Comparison of ENCODE assay signal across 9 mouse cellular contexts in the genomic region with DNA sequence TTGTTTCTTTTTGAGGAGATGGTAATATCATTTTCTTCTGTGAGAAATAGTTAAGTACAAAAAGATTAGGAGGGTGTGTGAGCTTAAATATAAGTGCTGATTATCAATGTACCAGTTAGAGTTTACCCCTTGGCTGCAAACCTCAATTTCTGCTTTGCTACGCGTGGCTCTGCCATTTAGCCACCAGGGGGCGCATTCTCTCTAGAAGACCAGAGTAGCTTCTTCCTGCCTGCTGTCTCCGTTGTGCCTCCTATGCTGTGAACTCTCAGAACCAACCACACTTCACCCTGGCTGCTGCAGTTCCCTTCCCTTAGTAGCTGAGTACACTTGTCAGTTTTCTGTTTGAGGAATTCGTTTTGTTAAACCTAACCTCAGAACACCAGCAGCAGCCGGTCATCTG. TPM values are rescaled to one million over a fixed set of nuclear protein-coding genes. Genes with fewer than 3 reads are reported as not detected.
DNase-seq lines count a peak whose midpoint lies in the region; ATAC-seq and TF ChIP-seq lines count a peak whose summit lies in the region.
"Had no signal": no experiment of that assay in that cellular context is flagged by ENCODE, and none has a peak within 500 bp of the region (broad histone marks: within the 10 kb centered on the region; RNA-seq: fewer than 3 reads in every experiment).

No protein-coding gene starts in this region.

- H3K79me2 ChIP-seq in CH12.LX (replicated peaks; ENCODE audit: control insufficient read depth, extremely low read depth, insufficient read depth, poor library complexity, severe bottlenecking): no peaks in the 10 kb centered on the region

- TF ChIP-seq EP300 in CH12.LX (IDR thresholded peaks at IDR 0.05; ENCODE audit: low read length): no peak
- TF ChIP-seq EP300 in lung, postnatal 0 days (IDR thresholded peaks at IDR 0.05): no peak

- in situ Hi-C loops in CH12.LX (cut with MboI; ENCODE audit: low pct_ligation_motif_present, low pct_unique_long_range_greater_than_20kb, low sequenced_read_pairs): loop anchor here (10.0 to 25.0 kb wide), 2 partner anchors 94 to 316 kb away; a partner anchor contains a TSS

- no peak for ATAC-seq in forebrain, embryonic 11.5 days (replicated peaks; ENCODE audit: low FRiP score)
- ATAC-seq in forebrain, embryonic 16.5 days: no peak
- ATAC-seq in lung, postnatal 0 days: peak; percentile 67

- H3K9ac ChIP-seq in forebrain, embryonic 11.5 days (ENCODE audit: low read length): no peak overlapping the region
- H3K9ac ChIP-seq in forebrain, embryonic 16.5 days (replicated peaks; ENCODE audit: low read depth, low read length): no peak overlapping the region
- H3K9ac ChIP-seq in CH12.LX (ENCODE audit: insufficient read depth, low read depth): no peak overlapping the region
- H3K9ac ChIP-seq in lung, postnatal 0 days (replicated peaks; ENCODE audit: low read depth): no peak overlapping the region
- H3K9ac ChIP-seq: limb, embryonic 15.5 days had no signal

- H3K27ac ChIP-seq in forebrain, embryonic 11.5 days (ENCODE audit: low read depth, low read length): no peak overlapping the region
- no peak overlapping the region for H3K27ac ChIP-seq in forebrain, embryonic 16.5 days (ENCODE audit: low read length)
- H3K27ac ChIP-seq in CH12.LX (ENCODE audit: insufficient read depth, low read depth): no peak overlapping the region
- H3K27ac ChIP-seq in gastrocnemius, adult 2 months: no peak overlapping the region
- no peak overlapping the region for H3K27ac ChIP-seq in lung, postnatal 0 days (ENCODE audit: low read length)
- H3K27ac ChIP-seq: limb, embryonic 15.5 days had no signal

- intact Hi-C loops in gastrocnemius, adult 2 months (cut with DNase I): no loop called here

- no peak overlapping the region for H3K4me2 ChIP-seq in forebrain, embryonic 11.5 days (ENCODE audit: low read depth, low read length, severe bottlenecking)
- H3K4me2 ChIP-seq in forebrain, embryonic 16.5 days (ENCODE audit: low read length): no peak overlapping the region
- no peak overlapping the region for H3K4me2 ChIP-seq in CH12.LX (ENCODE audit: insufficient read depth, low read depth, poor library complexity, severe bottlenecking)
- H3K4me2 ChIP-seq in lung, postnatal 0 days (replicated peaks; ENCODE audit: low read depth, low read length): no peak overlapping the region
- H3K4me2 ChIP-seq: limb, embryonic 15.5 days had no signal

- dilution Hi-C loops in CH12.LX (cut with MboI; ENCODE audit: extremely low pct_ligation_motif_present, extremely low pct_unique_long_range_greater_than_20kb, low sequenced_read_pairs): no loop called here

- H3K4me3 ChIP-seq in forebrain, embryonic 11.5 days (ENCODE audit: low read depth, low read length): no peak overlapping the region
- H3K4me3 ChIP-seq in forebrain, embryonic 16.5 days (replicated peaks; ENCODE audit: low read length): no peak overlapping the region
- no peak overlapping the region for H3K4me3 ChIP-seq in CH12.LX (replicated peaks in 1 of 3; ENCODE audit: low read depth in 2 of 3, low read length in 2 of 3, poor library complexity in 1 of 3)
- H3K4me3 ChIP-seq in gastrocnemius, adult 2 months: no peak overlapping the region
- no peak overlapping the region for H3K4me3 ChIP-seq in lung, postnatal 0 days (ENCODE audit: low read depth, low read length)
- H3K4me3 ChIP-seq: limb, embryonic 15.5 days had no signal

- TF ChIP-seq POLR2A in CH12.LX (IDR thresholded peaks at IDR 0.05; ENCODE audit: low read depth, low read length): no peak

- H3K27me3 ChIP-seq in forebrain, embryonic 11.5 days (ENCODE audit: control insufficient read depth, insufficient read depth, low read length): no peaks in the 10 kb centered on the region
- no peaks in the 10 kb centered on the region for H3K27me3 ChIP-seq in forebrain, embryonic 16.5 days (replicated peaks; ENCODE audit: control insufficient read depth, insufficient read depth, low read length)
- peaks cover 2% of the 10 kb centered on the region for H3K27me3 ChIP-seq in CH12.LX (replicated peaks)
- no peaks in the 10 kb centered on the region for H3K27me3 ChIP-seq in lung, postnatal 0 days (replicated peaks; ENCODE audit: insufficient read depth, low read length)
- H3K27me3 ChIP-seq: limb, embryonic 15.5 days had no signal

- WGBS in forebrain, embryonic 11.5 days: 19% methylated on average over 6 of the region's 6 CpGs
- WGBS in forebrain, embryonic 16.5 days: 14% methylated on average over 6 of the region's 6 CpGs
- WGBS in lung, postnatal 0 days: 12% methylated on average over 6 of the region's 6 CpGs

- no peaks in the 10 kb centered on the region for H3K4me1 ChIP-seq in forebrain, embryonic 11.5 days (replicated peaks; ENCODE audit: control insufficient read depth, insufficient read depth, low read length)
- peaks cover 13% of the 10 kb centered on the region for H3K4me1 ChIP-seq in forebrain, embryonic 16.5 days (replicated peaks; ENCODE audit: control insufficient read depth, insufficient read depth, low read length)
- H3K4me1 ChIP-seq in CH12.LX (ENCODE audit: control insufficient read depth in 1 of 2, insufficient read depth in 2 of 2): peaks cover 3 to 22% of the 10 kb centered on the region in 2 experiments; a peak in 3 of 4 replicates
- H3K4me1 ChIP-seq in lung, postnatal 0 days (ENCODE audit: insufficient read depth, low read depth, low read length): no peaks in the 10 kb centered on the region

- peak; percentile 97 for TF ChIP-seq CTCF in CH12.LX (conservative IDR thresholded peaks at IDR 0.05 in 1 of 2, IDR thresholded peaks at IDR 0.05 in 1 of 2; ENCODE audit: low read depth in 2 of 2, low read length in 2 of 2)
- peak; percentile 94 for TF ChIP-seq CTCF in gastrocnemius, adult 2 months (IDR thresholded peaks at IDR 0.05)
- peak; percentile 92 for TF ChIP-seq CTCF in lung, postnatal 0 days (IDR thresholded peaks at IDR 0.05)

- TF ChIP-seq RAD21 in CH12.LX (IDR thresholded peaks at IDR 0.05; ENCODE audit: low read depth, low read length): peak; percentile 75

- no peaks in the 10 kb centered on the region for H3K9me3 ChIP-seq in forebrain, embryonic 11.5 days (ENCODE audit: control insufficient read depth, low read length)
- no peaks in the 10 kb centered on the region for H3K9me3 ChIP-seq in forebrain, embryonic 16.5 days (ENCODE audit: control insufficient read depth, low read length)
- no peaks in the 10 kb centered on the region for H3K9me3 ChIP-seq in CH12.LX (replicated peaks; ENCODE audit: low read length)
- no peaks in the 10 kb centered on the region for H3K9me3 ChIP-seq in lung, postnatal 0 days (ENCODE audit: low read length)
- H3K9me3 ChIP-seq: limb, embryonic 15.5 days had no signal

- H3K36me3 ChIP-seq in forebrain, embryonic 11.5 days (ENCODE audit: control insufficient read depth, insufficient read depth, low read length): no peaks in the 10 kb centered on the region
- no peaks in the 10 kb centered on the region for H3K36me3 ChIP-seq in forebrain, embryonic 16.5 days (ENCODE audit: control insufficient read depth, insufficient read depth)
- no peaks in the 10 kb centered on the region for H3K36me3 ChIP-seq in CH12.LX (replicated peaks in 1 of 2; ENCODE audit: control insufficient read depth in 1 of 2, insufficient read depth in 1 of 2, low read length in 1 of 2)
- no peaks in the 10 kb centered on the region for H3K36me3 ChIP-seq in lung, postnatal 0 days (ENCODE audit: insufficient read depth, low read length)
- H3K36me3 ChIP-seq: limb, embryonic 15.5 days had no signal

- DNase-seq in forebrain, embryonic 11.5 days (ENCODE audit: low spot score): peak; percentile 81
- DNase-seq in CH12.LX (ENCODE audit: extremely low read depth): peak; percentile 91
- DNase-seq in c-Kit-positive CD71-negative TER-119-negative erythroid progenitor cells, embryonic 14.5 days (ENCODE audit: low read depth): peak; percentile 73
- DNase-seq in gastrocnemius, adult 2 months: peak; percentile 79
- DNase-seq in kidney, postnatal 10 days: peak; percentile 82
- DNase-seq in lung, postnatal 0 days (ENCODE audit: low spot score): peak; percentile 84
- DNase-seq in skeletal muscle tissue, adult 2 months (ENCODE audit: low read depth, low spot score): peak; percentile 58

RNA-seq across cellular contexts. Expression of a gene that starts 5.9 kb away (rescaled TPM):
- 47.3 and 48.7 TPM in 2 replicates for polyA plus RNA-seq in forebrain, embryonic 11.5 days (2014; fragmentation: Nextera tagmentation; extraction: Ambion mirVana)
- polyA plus RNA-seq in forebrain, embryonic 16.5 days (2015; fragmentation: Nextera tagmentation; extraction: Ambion mirVana): 61.1 and 67.8 TPM in 2 replicates
- total RNA-seq in CH12.LX (2012; rRNA removed): 25.5 and 26.1 TPM in 2 replicates
- 33.4 and 35.8 TPM in 2 replicates for total RNA-seq in CH12.LX (2014; rRNA removed)
- 21.7 and 22.5 TPM in 2 replicates for polyA plus RNA-seq in CH12.LX (2012; ENCODE audit: insufficient read length, low read depth)
- total RNA-seq in gastrocnemius, adult 2 months (2021): 1 to 10 TPM; 7.2 to 8.2 TPM
- 50.3 and 50.7 TPM in 2 replicates for polyA plus RNA-seq in lung, postnatal 0 days (2015; fragmentation: Nextera tagmentation; extraction: Ambion mirVana)

RNA-seq across cellular contexts. Expression of a gene that starts 13.9 kb away (rescaled TPM):
- polyA plus RNA-seq in forebrain, embryonic 11.5 days (2014; fragmentation: Nextera tagmentation; extraction: Ambion mirVana): 147 and 156 TPM in 2 replicates
- polyA plus RNA-seq in forebrain, embryonic 16.5 days (2015; fragmentation: Nextera tagmentation; extraction: Ambion mirVana): 131 and 138 TPM in 2 replicates
- 126 and 140 TPM in 2 replicates for total RNA-seq in CH12.LX (2012; rRNA removed)
- total RNA-seq in CH12.LX (2014; rRNA removed): 177 and 197 TPM in 2 replicates
- polyA plus RNA-seq in CH12.LX (2012; ENCODE audit: insufficient read length, low read depth): 162 and 182 TPM in 2 replicates
- 10 to 100 TPM; 29.2 to 30.4 TPM for total RNA-seq in gastrocnemius, adult 2 months (2021)
- polyA plus RNA-seq in lung, postnatal 0 days (2015; fragmentation: Nextera tagmentation; extraction: Ambion mirVana): 156 and 166 TPM in 2 replicates

RNA-seq across cellular contexts. Expression of a gene that starts 14.0 kb away (rescaled TPM):
- polyA plus RNA-seq in forebrain, embryonic 11.5 days (2014; fragmentation: Nextera tagmentation; extraction: Ambion mirVana): 18.7 and 19.2 TPM in 2 replicates
- polyA plus RNA-seq in forebrain, embryonic 16.5 days (2015; fragmentation: Nextera tagmentation; extraction: Ambion mirVana): 23.6 and 24.3 TPM in 2 replicates
- total RNA-seq in CH12.LX (2012; rRNA removed): 9.3 TPM in 2 replicates
- total RNA-seq in CH12.LX (2014; rRNA removed): 6.0 and 6.8 TPM in 2 replicates
- 7.8 and 7.9 TPM in 2 replicates for polyA plus RNA-seq in CH12.LX (2012; ENCODE audit: insufficient read length, low read depth)
- 1 to 10 TPM; 2.0 to 2.6 TPM for total RNA-seq in gastrocnemius, adult 2 months (2021)
- polyA plus RNA-seq in lung, postnatal 0 days (2015; fragmentation: Nextera tagmentation; extraction: Ambion mirVana): 9.2 and 11.5 TPM in 2 replicates

RNA-seq across cellular contexts. Expression of a gene that starts 14.6 kb away (rescaled TPM):
- 0.27 and 0.31 TPM in 2 replicates for polyA plus RNA-seq in forebrain, embryonic 11.5 days (2014; fragmentation: Nextera tagmentation; extraction: Ambion mirVana)
- polyA plus RNA-seq in forebrain, embryonic 16.5 days (2015; fragmentation: Nextera tagmentation; extraction: Ambion mirVana): 1.6 TPM in 2 replicates
- total RNA-seq in CH12.LX (2012; rRNA removed) (0.46 and 0.47 TPM in 2 replicates), CH12.LX (2014; rRNA removed) (not detected in 2 replicates)
- 0.39 and 0.44 TPM in 2 replicates for polyA plus RNA-seq in CH12.LX (2012; ENCODE audit: insufficient read length, low read depth)
- under 1 TPM; 0.20 to 0.25 TPM for total RNA-seq in gastrocnemius, adult 2 months (2021)
- 0.06 TPM in 1 of 2 replicates, not detected in the other for polyA plus RNA-seq in lung, postnatal 0 days (2015; fragmentation: Nextera tagmentation; extraction: Ambion mirVana)

RNA-seq across cellular contexts. Expression of a gene that starts 45.7 kb away (rescaled TPM):
- polyA plus RNA-seq in forebrain, embryonic 11.5 days (2014; fragmentation: Nextera tagmentation; extraction: Ambion mirVana): not detected in 2 replicates
- polyA plus RNA-seq in forebrain, embryonic 16.5 days (2015; fragmentation: Nextera tagmentation; extraction: Ambion mirVana): 0.35 and 0.65 TPM in 2 replicates
- total RNA-seq in CH12.LX (2012; rRNA removed) (not detected in 2 replicates), CH12.LX (2014; rRNA removed) (not detected in 2 replicates)
- not detected in 2 replicates for polyA plus RNA-seq in CH12.LX (2012; ENCODE audit: insufficient read length, low read depth)
- not detected for total RNA-seq in gastrocnemius, adult 2 months (2021)
- polyA plus RNA-seq in lung, postnatal 0 days (2015; fragmentation: Nextera tagmentation; extraction: Ambion mirVana): not detected in 2 replicates
